Mouse (Mus musculus): Measurements from ENCODE around the gene Kcnh1. TPM values are rescaled to one million over a fixed set of nuclear protein-coding genes. Genes with fewer than 3 reads are reported as not detected.

The Kcnh1 gene
- total RNA-seq, 2 experiments from 2014 or later, result 0.11 TPM

DNA sequence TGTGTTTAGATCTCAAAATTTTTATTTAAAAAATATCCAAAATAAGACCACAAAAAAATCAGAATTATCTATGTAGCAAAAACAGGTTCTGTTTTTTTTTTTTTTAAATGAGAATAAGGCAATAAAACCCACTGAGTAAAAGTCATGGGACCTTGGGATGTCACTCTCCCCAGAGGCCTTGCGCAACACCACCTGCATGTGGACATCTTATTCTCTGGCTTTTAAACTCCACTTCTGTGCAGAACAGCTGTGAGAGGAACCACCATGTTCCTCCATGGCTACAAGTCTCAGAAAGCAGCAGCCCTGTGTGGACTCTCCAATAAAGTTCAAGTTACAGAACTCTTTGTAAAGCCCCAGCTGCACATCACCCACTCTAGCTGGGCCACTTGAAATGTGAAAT is 322.2 kb downstream of the Kcnh1 start:
- DNase-seq, result no peak
- intact Hi-C loops (cut with DNase I), result no loop called here

DNA sequence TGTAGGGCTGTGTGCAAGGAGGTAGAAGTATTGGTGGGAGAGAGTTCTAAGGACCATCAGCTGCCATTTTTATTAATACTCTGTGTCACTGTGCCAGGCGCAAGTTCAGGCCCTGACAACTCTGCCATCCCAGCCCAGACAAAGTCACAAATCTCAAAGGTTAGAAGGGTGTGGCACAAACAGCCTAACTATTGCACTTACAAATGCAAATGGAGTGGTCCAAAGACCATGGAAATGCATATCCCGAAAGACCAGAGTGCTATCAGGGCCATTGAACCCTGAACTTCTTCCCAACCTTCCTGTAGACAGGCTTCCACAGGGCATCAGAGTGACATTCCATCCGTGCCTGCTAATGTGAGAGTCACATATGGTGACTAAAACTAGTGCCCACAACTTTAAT is 324.8 kb downstream of the Kcnh1 start:
- DNase-seq, result no peak
- intact Hi-C loops (cut with DNase I), result no loop called here

DNA sequence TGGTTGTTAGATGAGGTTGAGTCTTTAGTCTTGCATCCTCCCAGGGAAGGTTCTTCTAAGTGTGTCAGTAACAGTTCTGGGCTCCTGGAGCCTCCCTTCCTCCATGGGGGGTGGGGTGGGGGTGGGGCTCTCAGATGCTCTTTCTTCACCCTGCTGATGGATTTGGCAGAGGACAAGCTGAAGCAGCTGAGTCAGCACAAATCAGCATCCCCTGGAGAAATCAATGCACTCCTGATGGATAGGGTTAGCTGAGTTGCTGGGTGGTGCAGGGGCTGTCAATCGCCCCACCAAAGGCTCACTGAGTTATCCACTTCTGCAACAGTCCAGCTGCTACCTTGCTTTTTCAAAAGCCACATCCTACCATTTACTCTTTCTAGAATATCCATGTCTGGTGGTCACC is 329.1 kb downstream of the Kcnh1 start:
- no peak for DNase-seq
- intact Hi-C loops (cut with DNase I), result no loop called here

DNA sequence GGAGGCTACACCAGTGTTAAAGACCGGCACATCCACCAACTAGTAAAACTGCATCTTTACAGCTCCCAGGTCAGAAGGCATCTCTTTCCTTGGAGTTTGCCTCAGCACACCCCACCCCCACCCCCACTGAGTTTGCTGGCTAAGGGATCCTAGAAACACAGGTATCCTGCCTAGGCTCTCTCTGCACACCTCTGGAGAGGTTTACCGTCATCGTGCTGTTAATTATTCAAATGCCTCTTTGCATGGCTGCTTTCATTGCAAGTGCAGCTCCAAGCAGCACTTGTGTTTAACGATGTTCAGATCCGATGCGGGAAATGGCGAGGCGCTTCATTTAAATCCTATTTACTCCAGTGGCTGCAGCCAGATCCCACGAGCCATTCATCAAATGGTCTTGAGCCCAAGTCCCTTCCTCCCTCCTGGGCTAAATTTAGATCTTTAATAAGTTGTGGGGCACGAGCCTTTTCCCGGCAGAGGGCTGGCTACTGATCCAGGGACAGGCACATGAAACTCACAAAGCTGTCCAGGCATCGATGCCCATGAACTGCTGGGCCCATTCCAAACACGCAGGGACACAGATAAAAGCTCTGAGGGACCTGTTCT is 330.4 kb downstream of the Kcnh1 start:
- peak; percentile 9 to 13 for DNase-seq
- intact Hi-C loops (cut with DNase I), result no loop called here

DNA sequence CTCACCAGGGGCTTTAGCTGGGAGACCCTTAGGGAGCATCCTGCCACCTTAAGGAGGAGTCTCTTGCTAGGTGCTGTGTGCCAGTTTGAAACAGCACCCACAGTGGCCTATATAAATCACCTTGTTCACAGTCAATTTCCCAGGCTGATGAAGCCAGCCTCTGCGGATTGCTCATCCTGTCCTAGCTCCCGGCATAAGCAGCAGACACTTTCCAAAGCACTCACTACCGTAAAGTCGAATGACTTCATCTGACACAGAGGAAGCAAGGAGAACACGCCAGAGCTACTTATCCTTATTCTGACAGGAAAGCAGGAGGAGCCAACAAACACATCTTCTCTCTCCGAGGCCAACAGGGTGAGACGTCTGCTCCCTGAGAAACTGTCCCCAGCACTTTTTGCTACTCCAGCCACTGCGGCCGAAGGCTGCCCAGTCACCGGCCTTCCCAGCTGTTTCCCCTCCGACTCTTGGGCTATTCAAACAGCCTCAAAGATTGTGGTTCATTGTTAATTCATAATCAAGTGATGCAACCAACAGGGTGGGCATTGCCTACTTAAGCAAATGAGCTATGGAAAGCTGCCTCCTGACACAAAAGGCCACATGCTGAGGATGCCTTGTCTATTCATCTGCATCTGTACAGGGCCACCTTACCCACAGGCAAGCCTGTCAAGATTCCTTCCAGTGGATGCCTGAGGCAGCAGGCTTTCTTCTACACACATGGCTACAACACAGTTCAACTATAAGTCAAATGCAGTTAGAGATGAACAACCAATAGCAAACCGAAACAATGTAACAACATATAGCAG is 332.0 kb downstream of the Kcnh1 start:
- intact Hi-C loops (cut with DNase I), result no loop called here

DNA sequence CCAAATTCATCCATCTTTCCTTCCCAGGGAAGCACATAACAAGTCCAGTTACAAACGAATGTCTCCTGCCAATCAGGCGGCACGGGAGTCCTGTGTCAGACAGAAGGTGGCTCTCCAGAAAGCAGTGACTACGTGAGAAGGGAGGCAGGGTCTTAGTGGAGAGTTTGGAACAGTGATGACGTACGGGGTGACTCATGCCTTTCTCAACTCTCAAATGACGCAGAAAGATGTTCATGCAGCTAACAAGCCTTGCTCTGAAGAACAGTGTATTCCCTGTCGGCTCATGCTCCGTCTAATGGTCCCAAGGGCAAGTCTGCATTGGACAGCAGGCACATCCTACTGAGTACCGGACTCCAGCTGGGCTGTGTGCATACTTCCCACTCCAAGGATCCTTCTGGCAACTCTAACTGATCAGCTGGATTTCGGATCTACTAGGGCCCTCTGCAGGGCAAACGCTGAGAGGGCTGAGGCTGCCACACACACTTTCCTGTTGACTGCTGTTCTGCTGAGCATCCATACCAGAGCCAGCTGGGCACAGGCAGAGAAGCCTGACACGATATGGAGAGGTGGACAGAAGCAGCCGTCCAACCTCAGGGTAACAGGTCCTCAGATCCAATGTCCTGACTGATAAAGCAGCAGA is 335.3 kb downstream of the Kcnh1 start:
- intact Hi-C loops (cut with DNase I), result no loop called here
- no peak for DNase-seq

More for the DNA sequence above, 332.0 kb downstream of the Kcnh1 start:
- DNase-seq, result no peak

DNA sequence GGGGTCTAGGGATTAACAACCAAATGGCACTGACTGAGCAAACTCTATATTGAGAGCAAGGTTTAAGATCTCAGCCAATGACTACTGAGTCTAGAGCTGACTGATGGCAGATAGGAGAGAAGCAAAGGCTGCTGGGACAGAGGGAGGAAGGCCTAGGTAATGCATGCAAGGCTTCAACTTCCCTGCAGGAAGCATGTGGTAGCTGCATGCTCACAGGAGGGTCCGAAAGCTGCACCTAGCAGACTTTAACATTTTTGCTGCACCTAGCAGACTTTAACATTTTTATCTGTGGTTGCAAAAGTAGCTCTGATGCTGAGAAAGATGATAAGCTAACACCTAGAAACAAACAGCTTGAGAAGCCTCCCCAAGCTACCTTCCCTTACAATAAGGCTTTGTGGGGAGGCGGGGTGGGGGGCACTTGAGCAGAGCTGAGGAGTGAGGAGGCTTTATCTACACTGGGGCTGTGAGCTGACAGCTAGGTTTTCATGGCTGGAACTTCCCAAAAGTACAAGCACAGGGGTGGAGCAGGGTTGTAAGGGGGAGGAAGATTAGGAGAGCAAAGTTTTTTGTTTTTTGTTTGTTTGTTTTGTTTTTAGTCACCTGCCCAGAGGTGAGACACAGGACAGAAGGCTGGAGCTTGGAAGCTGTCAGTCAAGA is 341.0 kb downstream of the Kcnh1 start:
- DNase-seq, result no peak
- intact Hi-C loops (cut with DNase I), result no loop called here

DNA sequence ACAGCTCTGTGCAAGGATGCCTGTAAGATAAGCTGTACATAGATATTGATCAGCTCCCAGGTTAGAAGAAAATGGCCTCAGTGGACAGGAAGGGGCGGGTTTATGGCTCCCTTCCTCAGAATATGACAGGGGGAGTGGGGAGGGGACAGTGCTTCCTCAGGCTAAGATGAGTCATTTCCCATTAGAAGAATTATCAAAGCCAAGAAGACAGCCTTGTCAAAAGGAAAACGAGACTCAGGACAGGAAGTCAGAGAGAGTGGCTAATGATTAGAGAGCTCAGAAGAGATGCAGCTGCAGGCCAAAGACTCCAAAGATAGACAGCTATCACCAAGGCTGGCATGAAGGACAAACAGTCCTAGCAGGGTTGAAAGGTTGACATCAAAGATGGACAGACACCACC is 341.6 kb downstream of the Kcnh1 start:
- DNase-seq, result no peak
- intact Hi-C loops (cut with DNase I), result no loop called here

DNA sequence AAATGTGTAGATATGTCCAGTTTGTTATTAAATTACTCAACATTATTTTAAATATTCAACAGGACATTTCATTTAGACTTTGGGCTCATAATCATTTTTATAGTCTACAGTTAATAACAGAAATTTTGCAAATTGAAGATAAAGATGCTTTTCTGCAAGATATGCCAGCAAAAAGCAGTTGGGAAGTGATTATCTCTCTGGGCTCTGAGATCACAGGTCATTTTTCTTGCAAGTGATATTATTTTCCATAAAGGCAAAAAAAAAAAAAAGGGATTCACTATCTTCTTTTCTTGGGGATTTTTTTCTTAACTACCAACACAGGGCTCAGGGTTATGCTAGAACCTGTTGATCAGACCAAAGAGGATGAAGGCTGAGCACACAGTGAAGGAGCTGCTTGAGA is 342.4 kb downstream of the Kcnh1 start:
- intact Hi-C loops (cut with DNase I), result no loop called here
- no peak for DNase-seq

DNA sequence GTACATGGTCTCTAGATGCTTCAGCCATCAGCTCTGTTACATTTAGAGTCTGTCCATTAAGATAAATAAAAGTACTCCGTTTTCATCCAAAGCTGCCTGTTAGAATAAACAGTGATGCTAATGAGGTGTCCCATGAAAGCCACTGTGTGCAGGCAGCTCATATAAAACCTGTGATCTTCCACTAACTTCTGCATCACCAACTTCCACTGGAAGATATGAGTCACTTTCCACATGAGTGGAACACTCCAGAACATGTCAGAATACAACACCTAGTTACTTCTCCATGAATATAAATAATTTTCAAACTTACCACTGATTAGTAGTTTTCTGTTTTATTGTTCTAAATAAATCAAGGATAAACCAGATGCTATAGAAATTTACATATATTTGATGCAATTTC is 345.9 kb downstream of the Kcnh1 start:
- no peak for DNase-seq

DNA sequence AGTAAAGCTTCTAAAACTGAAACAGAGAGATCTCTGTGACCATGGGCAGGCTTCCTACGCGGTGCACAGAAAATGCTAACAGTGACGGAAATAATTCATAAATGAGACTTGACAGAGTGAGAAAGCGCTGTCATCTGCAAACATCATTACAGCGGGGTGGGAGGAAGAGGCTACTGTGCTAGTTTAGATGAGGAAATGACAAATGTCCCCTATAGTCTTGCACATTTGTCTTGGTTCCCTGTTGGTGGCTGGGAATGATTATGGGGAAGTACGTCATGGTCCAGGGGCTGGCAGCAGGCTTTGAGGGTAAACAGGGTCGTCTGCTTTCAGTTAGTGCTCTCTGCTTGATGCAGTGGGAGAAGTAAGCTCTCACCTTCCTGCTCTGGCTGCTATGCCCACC is 346.6 kb downstream of the Kcnh1 start:
- intact Hi-C loops (cut with DNase I), result no loop called here
- no peak for DNase-seq

More for the DNA sequence above, 345.9 kb downstream of the Kcnh1 start:
- intact Hi-C loops (cut with DNase I), result no loop called here

DNA sequence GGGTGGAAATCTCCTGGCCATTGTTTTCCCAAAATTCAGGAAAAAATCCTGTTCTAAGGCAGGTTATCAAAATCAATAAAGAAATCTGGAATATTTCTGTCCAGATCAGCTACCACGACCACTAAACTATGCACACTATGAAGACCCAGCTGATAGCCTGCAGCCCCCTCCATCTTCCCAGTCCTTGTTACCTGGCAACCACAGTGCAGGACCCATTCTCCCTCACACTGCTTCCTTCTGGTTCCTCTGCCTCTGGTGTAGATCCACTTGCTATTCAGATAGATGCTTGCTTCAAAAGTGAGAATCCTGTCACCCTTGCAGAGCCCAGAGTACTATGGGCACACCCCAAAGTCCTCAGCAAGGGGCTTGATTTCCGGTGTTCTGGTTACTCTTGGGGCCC is 351.5 kb downstream of the Kcnh1 start:
- no peak for DNase-seq
- intact Hi-C loops (cut with DNase I), result no loop called here

DNA sequence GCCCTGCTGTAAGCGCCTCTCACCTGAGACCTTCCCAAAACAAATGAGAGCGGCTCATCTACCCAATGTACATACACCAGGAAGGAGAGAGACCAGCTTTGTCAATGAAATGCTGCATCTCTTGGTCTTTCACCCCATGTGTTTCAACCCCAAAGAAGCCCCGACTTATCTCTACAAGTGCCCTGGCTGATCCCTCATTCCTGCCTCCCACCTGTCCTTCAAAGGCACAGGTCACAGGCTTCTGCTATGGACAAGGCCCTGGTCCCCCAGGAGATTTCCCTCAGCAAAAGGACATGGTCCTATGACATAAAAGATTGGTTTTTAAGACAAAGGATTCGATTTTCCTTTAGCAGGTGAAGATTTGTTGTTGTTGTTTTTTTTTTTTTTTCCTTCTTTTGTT is 353.1 kb downstream of the Kcnh1 start:
- intact Hi-C loops (cut with DNase I), result no loop called here
- DNase-seq, result no peak

DNA sequence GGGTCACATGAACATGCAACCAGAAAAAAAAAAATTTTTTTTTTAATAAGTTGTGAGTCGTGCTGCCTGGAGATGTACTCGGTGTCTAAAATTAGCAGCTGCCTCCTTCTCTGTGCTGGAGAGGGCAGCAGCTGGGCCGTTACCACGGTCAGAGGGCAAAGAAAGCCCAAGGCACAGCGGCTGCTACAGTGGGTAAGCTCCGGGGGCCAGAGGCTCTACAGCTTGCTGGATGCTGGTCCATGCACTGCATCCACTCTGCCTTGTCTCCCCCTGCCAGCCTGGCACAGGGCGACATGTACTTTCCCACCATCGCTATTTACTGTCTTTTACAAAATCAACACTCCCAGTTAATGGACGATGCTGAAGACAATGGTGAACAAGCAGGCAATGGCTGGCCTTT is 353.5 kb downstream of the Kcnh1 start:
- no peak for DNase-seq
- intact Hi-C loops (cut with DNase I), result no loop called here

DNA sequence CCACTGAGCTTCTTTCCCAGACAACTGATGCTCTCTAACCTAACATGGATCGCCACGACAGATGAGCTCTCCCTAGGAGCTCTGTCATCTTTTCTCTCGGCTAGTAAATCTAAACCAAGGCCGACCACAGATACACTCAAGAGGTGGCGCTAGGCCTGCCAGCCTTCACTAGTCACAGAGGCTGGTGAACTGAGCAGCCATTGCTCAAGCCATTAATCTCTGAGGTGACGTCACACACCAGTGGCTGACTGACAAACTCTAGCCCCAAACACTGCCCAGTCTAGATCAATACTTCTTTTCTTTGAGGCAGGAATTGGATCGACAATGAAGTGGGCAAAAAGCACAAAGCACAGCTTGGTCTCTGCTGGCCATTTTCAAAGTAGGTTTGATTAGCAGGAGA is 354.3 kb downstream of the Kcnh1 start:
- intact Hi-C loops (cut with DNase I), result no loop called here
- DNase-seq, result no peak

DNA sequence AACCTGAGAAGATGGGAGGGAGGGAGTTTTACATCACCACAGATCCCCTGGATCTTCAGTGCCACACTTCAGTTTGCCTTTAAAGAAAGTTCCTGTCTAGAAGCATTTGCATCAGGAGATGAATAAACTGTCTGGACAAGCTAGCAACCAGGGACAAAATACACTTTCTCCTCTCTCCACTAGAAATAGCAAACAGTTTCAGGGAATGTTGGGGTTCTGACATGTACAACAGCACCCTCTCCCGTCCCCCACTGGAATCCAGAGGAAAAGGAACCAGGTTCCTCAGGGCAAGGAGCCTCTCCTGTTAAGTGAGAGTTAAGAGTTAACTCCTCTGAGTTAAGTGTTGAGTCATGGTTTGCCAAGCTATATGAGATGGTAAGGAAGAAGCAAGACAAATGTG is 356.3 kb downstream of the Kcnh1 start:
- intact Hi-C loops (cut with DNase I), result loop anchor here (2.0 kb wide), 1 partner anchor 356 kb away; the partner anchor contains the start of gene Kcnh1

DNA sequence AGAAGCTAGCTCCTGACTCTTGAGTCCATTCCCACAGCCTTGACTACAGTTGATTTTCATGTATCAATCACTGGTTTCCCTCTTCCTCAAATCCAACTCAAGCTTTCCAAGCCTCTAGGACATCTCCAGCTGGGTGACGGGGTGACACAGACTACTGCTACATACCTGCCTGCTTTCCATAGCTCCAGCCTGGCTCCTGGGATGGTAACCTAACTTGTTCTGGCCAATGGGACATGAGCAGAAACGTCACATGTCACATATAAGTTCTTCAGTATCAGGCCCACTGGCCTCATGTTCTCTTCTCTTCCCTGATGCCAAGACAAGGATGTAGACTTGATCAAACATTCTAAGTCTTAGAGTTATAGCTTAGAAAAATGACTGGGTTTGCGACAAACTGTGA is 360.0 kb downstream of the Kcnh1 start:
- DNase-seq, result no peak
- intact Hi-C loops (cut with DNase I), result no loop called here

More for the DNA sequence above, 356.3 kb downstream of the Kcnh1 start:
- no peak for DNase-seq

DNA sequence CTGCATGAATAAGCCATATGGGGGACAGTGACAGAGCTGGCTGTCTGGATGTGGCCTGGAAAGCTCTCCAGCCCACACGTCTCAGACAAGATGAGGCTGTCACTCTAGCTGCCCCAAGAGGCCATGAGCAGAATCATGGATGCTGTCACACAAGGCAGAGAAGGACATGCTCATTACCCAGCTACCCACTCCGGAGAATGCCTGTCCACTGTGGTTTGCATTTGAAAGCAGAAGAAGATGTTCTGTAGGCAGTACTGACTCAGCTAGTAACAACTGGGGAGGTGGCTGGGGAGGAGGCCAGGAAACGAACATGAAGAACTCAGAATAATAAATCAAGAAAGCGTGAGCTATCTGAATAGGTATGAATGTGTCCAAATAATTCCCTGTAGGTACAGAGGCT is 364.9 kb downstream of the Kcnh1 start:
- DNase-seq, result no peak
- intact Hi-C loops (cut with DNase I), result no loop called here

DNA sequence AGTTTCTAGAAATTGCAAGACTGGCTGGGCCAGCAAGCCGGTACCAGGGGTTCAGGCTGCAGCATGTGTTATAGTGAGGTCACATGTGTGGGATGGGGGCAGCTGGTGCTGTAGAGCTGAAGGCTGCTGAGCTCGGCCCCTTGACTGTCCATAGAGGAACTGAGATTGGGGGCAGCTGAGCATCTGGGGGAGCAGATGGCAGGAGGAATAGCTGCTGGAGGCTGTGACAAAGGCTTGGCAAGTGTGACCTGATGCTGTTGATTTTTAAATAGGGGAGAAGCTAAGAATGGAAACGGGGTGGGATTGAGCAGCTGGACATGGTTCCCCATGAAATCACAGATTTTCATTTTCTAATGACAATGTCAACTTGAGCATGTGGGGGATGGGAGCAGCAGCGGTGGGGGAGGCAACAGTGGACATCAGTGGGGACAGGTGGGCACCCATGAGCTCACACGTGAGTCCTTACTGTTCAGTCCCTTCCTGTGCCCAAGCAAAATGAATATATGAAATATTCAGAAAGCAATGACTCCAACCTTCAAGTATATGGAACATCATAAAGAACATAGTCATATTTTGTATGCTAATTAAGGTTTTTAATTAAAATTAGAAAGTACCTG is 367.5 kb downstream of the Kcnh1 start:
- no peak for DNase-seq
- intact Hi-C loops (cut with DNase I), result no loop called here

DNA sequence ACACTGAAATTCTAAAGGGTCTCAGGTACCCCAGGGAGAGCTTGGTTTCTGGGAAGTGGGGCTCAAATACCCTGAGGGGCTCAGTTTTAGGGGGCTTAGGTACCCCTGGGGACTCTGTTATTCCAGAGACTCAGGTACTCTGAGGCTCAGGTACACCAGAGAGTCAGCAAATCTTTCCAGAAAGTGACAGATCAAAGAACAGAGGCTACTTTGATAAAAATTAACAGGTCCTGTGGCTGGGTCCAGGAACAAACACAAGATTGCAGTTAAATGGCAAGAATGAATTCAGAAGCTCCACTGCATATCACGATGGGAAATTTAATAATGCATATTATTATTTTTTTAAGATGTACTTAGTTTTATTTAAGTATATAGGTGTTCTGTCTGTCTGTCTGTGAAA is 368.8 kb downstream of the Kcnh1 start:
- intact Hi-C loops (cut with DNase I), result no loop called here
- DNase-seq, result no peak
